Mouse (Mus musculus) urinary bladder, postnatal 10 days (tissue): ENCODE results near the gene Zfp638.
"Not testable (repeated sequence)": the region's sequence is repeated elsewhere in the genome, so short reads cannot be mapped to it uniquely, and the experiment has no call there.

ENCODE experiments used
- DNase-seq: peaks from one replicate; pipeline ENCODE4 v3.0.0; 2022; ENCODE audit warnings: low spot score

Zfp638 gene

GRCm38 (mm10) chr6:84009915-84010302 lies 143.0 kb downstream of the Zfp638 start:
- DNase-seq: no peak

- DNase-seq: no peak
Measured at GRCm38 (mm10) chr6:84010303-84011225, 143.7 kb downstream of the Zfp638 start.

- not testable (repeated sequence) for DNase-seq
Measured at GRCm38 (mm10) chr6:84014961-84015683, 148.2 kb downstream of the Zfp638 start.

- no peak for DNase-seq
Measured at GRCm38 (mm10) chr6:84016851-84017250, 149.9 kb downstream of the Zfp638 start.

- DNase-seq: no peak
Measured at GRCm38 (mm10) chr6:84017392-84017791, 150.5 kb downstream of the Zfp638 start.

- DNase-seq: no peak
Measured at GRCm38 (mm10) chr6:84018906-84019550, 152.1 kb downstream of the Zfp638 start.

- no peak for DNase-seq
Measured at GRCm38 (mm10) chr6:84020002-84020401, 153.1 kb downstream of the Zfp638 start.

- DNase-seq: no peak
Measured at GRCm38 (mm10) chr6:84021990-84022389, 155.1 kb downstream of the Zfp638 start.

GRCm38 (mm10) chr6:84025636-84026035 lies 158.7 kb downstream of the Zfp638 start:
- no peak for DNase-seq

GRCm38 (mm10) chr6:84028791-84029190 lies 161.9 kb downstream of the Zfp638 start:
- no peak for DNase-seq

- DNase-seq: no peak
Measured at GRCm38 (mm10) chr6:84029775-84030174, 162.9 kb downstream of the Zfp638 start.

GRCm38 (mm10) chr6:84032516-84032915 lies 165.6 kb downstream of the Zfp638 start:
- DNase-seq: not testable (repeated sequence)
